Mouse (Mus musculus): Measurements from ENCODE around the gene Ssr3. TPM values are rescaled to one million over a fixed set of nuclear protein-coding genes. Genes with fewer than 3 reads are reported as not detected.
A peak's percentile ranks its signal among the peaks of the same experiment; 100 is the strongest.
"Not testable (repeated sequence)": the region's sequence is repeated elsewhere in the genome, so short reads cannot be mapped to it uniquely, and the experiment has no call there.

Ssr3 gene
- 10 to 100 TPM; 86.2 to 92.5 TPM for total RNA-seq (2021)

- peak; percentile 98 to 99 for DNase-seq (ENCODE audit: low spot score in 2 of 2)
Measured at GRCm38 (mm10) chr3:65392421-65392817, at the start of gene Ssr3. Gene Ssr3 (minus strand): TSS chr3:65392623.

DNA sequence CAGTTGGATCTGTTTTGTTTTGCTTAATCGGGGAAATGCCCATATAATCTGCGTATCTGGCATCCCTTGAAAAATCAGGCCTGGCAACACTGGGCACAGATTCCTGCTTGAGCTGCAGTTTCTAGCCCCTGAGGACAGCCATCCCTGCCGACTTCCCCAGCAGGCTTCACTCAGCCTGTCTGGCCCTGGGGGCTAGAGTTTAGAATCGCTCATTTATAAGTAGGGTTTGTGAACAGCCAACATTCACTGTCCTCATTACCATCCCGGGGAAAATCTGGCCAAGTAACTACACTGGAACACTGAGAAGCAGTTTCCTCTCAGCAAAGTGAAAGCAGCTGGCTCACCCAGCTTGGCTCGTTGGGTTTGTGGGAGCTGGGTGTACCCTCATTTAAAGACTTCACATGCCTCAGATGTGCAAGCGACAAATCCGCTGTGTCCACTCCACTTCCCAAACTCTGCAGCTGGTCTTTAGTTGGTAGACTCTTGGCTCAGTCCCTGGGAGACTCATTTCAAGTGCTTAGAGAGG lies 49.2 kb upstream of the Ssr3 start:
- intact Hi-C loops (cut with DNase I), result loop anchor here (2.0 kb wide), 1 partner anchor 87 kb away; the partner anchor contains the start of gene Tiparp
- peak; percentile 58 to 84 for DNase-seq (ENCODE audit: low spot score in 2 of 2)

More at GRCm38 (mm10) chr3:65392421-65392817, at the start of gene Ssr3:
- intact Hi-C loops (cut with DNase I), result loop anchor here (2.0 to 5.0 kb wide), 4 partner anchors 45 to 540 kb away; partner anchors contain the start of gene Tiparp

GRCm38 (mm10) chr3:65438511-65439228 lies 46.2 kb upstream of the Ssr3 start:
- DNase-seq (ENCODE audit: low spot score in 2 of 2), result no peak
- intact Hi-C loops (cut with DNase I), result loop anchor here (5.0 kb wide), 1 partner anchor 46 kb away; the partner anchor contains the start of gene Ssr3

GRCm38 (mm10) chr3:65435812-65436211 lies 43.4 kb upstream of the Ssr3 start:
- no peak for DNase-seq (ENCODE audit: low spot score in 2 of 2)
- intact Hi-C loops (cut with DNase I), result loop anchor here (5.0 kb wide), 1 partner anchor 44 kb away; the partner anchor contains the start of gene Ssr3

DNA sequence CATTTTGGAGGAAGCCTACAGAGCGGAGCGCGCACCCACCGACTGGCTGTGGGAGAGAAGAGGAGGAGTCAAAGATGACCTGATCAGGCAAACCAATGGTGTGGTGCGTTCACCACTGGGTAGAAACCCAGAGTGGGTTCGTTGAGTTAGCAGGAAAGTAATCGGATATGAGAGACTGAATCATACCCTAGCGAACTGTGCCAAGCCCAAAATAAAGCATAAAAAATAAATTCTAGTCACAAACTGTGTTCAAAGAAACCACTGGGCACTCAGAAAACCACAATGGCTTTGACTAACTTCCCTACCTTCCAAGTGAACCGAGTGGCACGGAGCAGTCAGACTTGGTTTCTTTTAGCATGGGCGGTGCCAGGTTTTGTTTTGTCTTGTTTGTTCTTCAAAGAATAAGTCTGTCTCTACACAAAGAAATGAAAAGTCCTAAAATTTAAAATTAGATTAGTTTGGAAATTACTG lies 42.7 kb upstream of the Ssr3 start:
- intact Hi-C loops (cut with DNase I), result loop anchor here (5.0 kb wide), 1 partner anchor 43 kb away; the partner anchor contains the start of gene Ssr3
- DNase-seq (ENCODE audit: low spot score in 2 of 2), result peak in 1 of 2 experiments; percentile 23

DNA sequence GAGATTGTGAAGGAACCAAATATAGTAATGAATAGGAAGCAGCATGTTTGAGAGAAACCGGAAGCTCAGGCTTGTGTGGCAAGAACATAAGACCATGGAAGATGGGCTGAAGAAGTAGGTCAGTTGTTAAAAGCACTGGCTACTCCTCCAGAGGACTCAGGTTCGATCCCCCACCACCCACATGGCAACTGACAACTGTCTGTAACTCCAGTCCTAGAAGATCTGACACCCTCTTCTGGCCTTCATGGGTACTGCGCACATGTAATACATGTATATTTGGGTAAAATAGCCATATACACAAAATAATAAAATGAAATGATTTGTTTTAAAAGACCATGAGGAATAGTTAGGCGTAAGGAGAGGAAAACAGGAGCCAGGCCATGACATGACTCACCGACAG lies 39.8 kb upstream of the Ssr3 start:
- intact Hi-C loops (cut with DNase I), result no loop called here
- DNase-seq (ENCODE audit: low spot score in 2 of 2), result no peak

DNA sequence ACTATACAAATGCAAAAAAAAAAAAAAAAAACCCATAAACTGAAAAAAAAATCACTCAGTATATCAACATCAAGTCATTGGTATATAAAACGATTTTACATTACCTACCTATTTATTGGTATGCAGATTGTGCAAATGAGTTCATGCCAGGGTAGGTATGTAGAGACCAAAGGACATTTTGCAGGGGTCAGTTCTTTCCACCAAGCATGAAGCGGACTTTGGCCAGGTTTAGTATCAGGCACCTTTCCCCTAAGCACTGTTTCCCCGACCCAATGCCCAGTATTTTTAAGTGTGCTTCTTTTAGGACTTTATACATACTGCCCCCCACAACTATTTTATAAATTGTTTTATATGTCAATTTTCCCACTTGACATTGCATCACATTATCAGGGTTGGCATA lies 27.3 kb upstream of the Ssr3 start:
- DNase-seq (ENCODE audit: low spot score in 2 of 2), result no peak
- intact Hi-C loops (cut with DNase I), result no loop called here

- no peak for DNase-seq (ENCODE audit: low spot score in 2 of 2)
- intact Hi-C loops (cut with DNase I), result no loop called here
Measured at GRCm38 (mm10) chr3:65417913-65418594, 25.6 kb upstream of the Ssr3 start.

DNA sequence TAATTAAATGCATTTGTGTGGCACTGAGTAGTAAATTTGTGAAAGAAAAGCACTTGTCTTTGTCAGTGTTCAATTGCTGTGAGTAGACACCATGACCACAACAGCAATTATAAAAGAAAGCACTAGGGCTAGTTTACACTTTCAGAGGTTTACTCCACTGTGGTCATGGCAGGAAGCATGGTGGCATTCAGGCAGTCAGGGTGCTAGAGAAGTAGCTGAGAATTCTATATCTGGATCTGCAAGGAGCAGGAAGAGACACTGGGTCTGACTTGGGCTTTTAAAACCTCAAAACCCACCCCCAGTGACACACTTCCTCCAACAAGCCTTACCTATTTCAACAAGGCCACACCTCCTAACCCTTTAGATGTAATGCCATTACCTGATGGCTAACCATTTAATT lies 24.1 kb upstream of the Ssr3 start:
- intact Hi-C loops (cut with DNase I), result no loop called here
- DNase-seq (ENCODE audit: low spot score in 2 of 2), result no peak

DNA sequence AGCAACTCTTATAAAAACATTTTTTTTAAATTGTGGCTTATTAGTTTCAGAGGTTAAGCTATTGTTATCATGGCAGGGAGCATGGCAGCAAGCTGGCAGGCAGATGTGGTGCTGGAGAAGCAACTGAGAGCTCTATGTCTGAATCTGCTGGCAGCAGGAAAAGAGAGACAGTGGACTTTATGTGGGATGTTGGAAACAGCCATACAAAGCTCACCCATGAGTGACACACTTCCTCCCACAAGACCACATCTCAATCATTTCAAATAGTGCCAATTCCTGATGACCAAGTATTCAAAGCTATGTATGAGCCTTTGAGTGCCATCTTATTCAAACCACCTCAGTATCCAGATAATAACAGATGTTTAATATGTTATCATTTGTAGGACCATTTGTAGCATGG lies 15.5 kb upstream of the Ssr3 start:
- intact Hi-C loops (cut with DNase I), result no loop called here
- no peak for DNase-seq (ENCODE audit: low spot score in 2 of 2)

- no peak for DNase-seq (ENCODE audit: low spot score in 2 of 2)
- intact Hi-C loops (cut with DNase I), result no loop called here
Measured at GRCm38 (mm10) chr3:65405781-65406180, 13.4 kb upstream of the Ssr3 start.

GRCm38 (mm10) chr3:65397566-65397965 lies 5.1 kb upstream of the Ssr3 start:
- intact Hi-C loops (cut with DNase I), result no loop called here
- DNase-seq (ENCODE audit: low spot score in 2 of 2), result no peak

GRCm38 (mm10) chr3:65396835-65397504 lies 4.5 kb upstream of the Ssr3 start:
- intact Hi-C loops (cut with DNase I), result no loop called here
- DNase-seq (ENCODE audit: low spot score in 2 of 2), result no peak

GRCm38 (mm10) chr3:65395111-65395510 lies 2.7 kb upstream of the Ssr3 start:
- DNase-seq (ENCODE audit: low spot score in 2 of 2); intact Hi-C loops (cut with DNase I): not testable (repeated sequence)

DNA sequence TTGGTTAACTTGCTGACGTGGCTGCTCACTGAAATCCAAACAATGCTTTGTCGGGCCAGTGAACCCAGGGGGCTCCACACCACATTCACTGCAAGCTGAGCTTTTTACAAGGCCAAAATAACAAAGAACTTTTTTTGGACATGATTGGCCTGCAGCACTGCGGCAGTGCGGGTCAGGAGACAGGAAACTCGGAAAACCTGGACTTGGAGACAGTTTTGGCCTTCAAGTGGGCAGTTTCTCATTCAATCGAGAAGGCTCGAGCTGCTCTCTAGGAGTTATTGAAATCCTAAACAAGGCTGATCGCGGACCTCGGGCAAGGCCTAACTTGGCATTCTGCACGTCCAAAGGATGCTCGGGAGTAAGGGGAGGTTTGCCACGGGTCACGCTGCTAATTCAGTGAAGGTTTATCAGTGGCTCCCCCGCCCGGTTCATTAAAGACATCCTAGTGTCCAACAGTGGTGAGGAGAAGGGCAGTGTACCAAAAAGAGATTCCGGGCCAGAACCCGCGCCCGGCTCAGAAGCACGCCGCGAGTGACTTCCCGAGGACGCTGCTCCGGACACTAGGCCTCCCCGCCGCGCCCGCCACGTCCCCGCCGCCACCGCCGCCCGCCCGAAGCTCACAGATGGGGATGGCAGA lies 521 bp downstream of the Ssr3 start:
- DNase-seq (ENCODE audit: low spot score in 2 of 2), result no peak
- intact Hi-C loops (cut with DNase I), result loop anchor here (2.0 to 5.0 kb wide), 5 partner anchors 45 to 540 kb away; partner anchors contain the start of gene Tiparp

- intact Hi-C loops (cut with DNase I), result loop anchor here (2.0 to 5.0 kb wide), 4 partner anchors 46 to 541 kb away; no protein-coding TSS in a partner anchor
- no peak for DNase-seq (ENCODE audit: low spot score in 2 of 2)
Measured at GRCm38 (mm10) chr3:65391222-65391783, 1.1 kb downstream of the Ssr3 start.

- DNase-seq (ENCODE audit: low spot score in 2 of 2), result no peak
- intact Hi-C loops (cut with DNase I), result no loop called here
Measured at GRCm38 (mm10) chr3:65385771-65386170, 6.7 kb downstream of the Ssr3 start.

DNA sequence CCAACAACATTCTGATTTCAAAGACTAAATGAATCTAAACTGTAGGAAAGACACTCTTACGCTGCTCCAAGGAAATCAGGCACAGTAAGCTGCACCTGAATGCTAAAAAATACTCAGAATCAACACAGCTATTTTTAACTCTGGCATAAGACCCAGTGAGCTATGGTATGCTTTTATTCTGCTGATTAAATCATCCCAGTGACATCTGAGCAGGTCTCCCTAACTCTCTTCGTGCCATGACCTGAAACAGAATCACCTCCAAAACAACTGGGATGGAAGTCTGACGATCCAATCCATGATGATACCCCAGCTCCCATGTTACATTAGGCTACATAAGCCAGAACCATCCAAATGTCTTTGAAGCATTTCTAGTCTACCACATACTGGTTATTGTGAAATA lies 8.0 kb downstream of the Ssr3 start:
- intact Hi-C loops (cut with DNase I), result no loop called here
- no peak for DNase-seq (ENCODE audit: low spot score in 2 of 2)

DNA sequence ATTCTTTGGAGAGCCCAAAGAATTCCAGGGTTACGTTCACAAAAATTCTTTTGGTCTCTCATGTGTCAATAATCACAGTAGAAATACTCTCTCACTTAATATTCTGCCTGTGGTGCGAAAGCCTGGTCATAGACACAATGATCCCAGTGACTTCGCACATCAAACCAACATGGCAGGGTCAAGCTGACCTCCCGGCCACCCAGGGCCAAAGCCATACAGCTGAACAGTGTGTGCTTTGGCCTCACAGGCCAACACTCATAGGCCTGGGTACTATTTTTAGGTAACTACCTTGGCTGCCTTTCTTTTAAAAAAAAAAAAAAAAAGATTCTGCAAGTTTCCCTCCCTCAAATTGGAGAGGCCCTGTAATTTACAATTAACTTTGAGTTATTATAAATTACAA lies 11.3 kb downstream of the Ssr3 start:
- no peak for DNase-seq (ENCODE audit: low spot score in 2 of 2)
- intact Hi-C loops (cut with DNase I), result no loop called here

All from left cerebral cortex, postnatal 25 days (tissue).